Mouse (Mus musculus): ENCODE measurements at regions not wholly inside any gene's neighbourhood (a gene's known extent, or its start where the extent isn't known, plus 50 kb on each side); places are given as distances from the start of the nearest gene placed in this dataset.

- no peaks in the 10 kb centered on the region for H3K27me3 ChIP-seq (ENCODE audit: insufficient read depth, low read length)
- H3K4me1 ChIP-seq (replicated peaks; ENCODE audit: low read depth, low read length), result no peaks in the 10 kb centered on the region; the same call in 1 of the 2 replicates
- TF ChIP-seq CTCF (conservative IDR thresholded peaks at IDR 0.05; ENCODE audit: low read length) (no peak), POU5F1 (IDR thresholded peaks at IDR 0.05; ENCODE audit: borderline replicate concordance, low read length) (no peak), NANOG (IDR thresholded peaks at IDR 0.05; ENCODE audit: borderline replicate concordance, low read length) (no peak)
- no peak overlapping the region for H3K4me3 ChIP-seq (replicated peaks; ENCODE audit: low read length)
- no peaks in the 10 kb centered on the region for H3K9me3 ChIP-seq (ENCODE audit: low read length)
- H3K36me3 ChIP-seq (ENCODE audit: insufficient read depth, low read length), result no peaks in the 10 kb centered on the region
Measured at GRCm38 (mm10) chr8:77980701-77981100, 232.4 kb upstream of the Ttc29 start.

DNA sequence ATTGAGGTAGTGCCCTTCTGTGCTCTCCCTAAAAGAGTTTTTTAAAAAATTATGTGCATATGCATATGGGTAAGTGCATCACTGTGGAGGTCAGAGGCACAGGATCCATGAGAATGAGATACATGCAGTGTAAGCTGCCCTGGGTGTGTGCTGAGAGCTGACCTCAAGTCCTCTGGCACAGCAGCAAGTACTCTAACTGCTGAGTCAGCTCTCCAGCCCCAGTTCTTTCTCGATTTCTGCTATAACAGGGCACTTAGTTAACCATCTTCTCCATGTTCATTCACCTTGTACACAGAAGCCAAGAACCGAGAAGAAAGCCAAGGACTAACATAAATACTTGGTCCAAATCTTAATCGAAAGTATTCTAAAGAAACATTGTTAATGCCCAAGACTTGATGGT lies 231.1 kb upstream of the Ttc29 start:
- Histone ChIP-seq H3K27me3 (ENCODE audit: insufficient read depth, low read length) (no peaks in the 10 kb centered on the region), H3K9me3 (ENCODE audit: low read length) (no peaks in the 10 kb centered on the region), H3K36me3 (ENCODE audit: insufficient read depth, low read length) (no peaks in the 10 kb centered on the region), H3K4me3 (replicated peaks; ENCODE audit: low read length) (no peak overlapping the region), H3K4me1 (replicated peaks; ENCODE audit: low read depth, low read length) (no peaks in the 10 kb centered on the region; the same call in 1 of the 2 replicates)
- TF ChIP-seq CTCF (conservative IDR thresholded peaks at IDR 0.05; ENCODE audit: low read length) (no peak), POU5F1 (IDR thresholded peaks at IDR 0.05; ENCODE audit: borderline replicate concordance, low read length) (no peak), NANOG (IDR thresholded peaks at IDR 0.05; ENCODE audit: borderline replicate concordance, low read length) (no peak)

GRCm38 (mm10) chr8:77983476-77983875 lies 229.6 kb upstream of the Ttc29 start:
- Histone ChIP-seq H3K36me3 (ENCODE audit: insufficient read depth, low read length) (no peaks in the 10 kb centered on the region), H3K4me1 (replicated peaks; ENCODE audit: low read depth, low read length) (no peaks in the 10 kb centered on the region; the same call in 1 of the 2 replicates), H3K27me3 (ENCODE audit: insufficient read depth, low read length) (no peaks in the 10 kb centered on the region), H3K4me3 (replicated peaks; ENCODE audit: low read length) (no peak overlapping the region), H3K9me3 (ENCODE audit: low read length) (no peaks in the 10 kb centered on the region)
- TF ChIP-seq POU5F1 (IDR thresholded peaks at IDR 0.05; ENCODE audit: borderline replicate concordance, low read length), result no peak
- no peak for TF ChIP-seq CTCF (conservative IDR thresholded peaks at IDR 0.05; ENCODE audit: low read length)
- no peak for TF ChIP-seq NANOG (IDR thresholded peaks at IDR 0.05; ENCODE audit: borderline replicate concordance, low read length)

GRCm38 (mm10) chr8:77987237-77987636 lies 225.9 kb upstream of the Ttc29 start:
- H3K4me3 ChIP-seq (replicated peaks; ENCODE audit: low read length), result no peak overlapping the region
- H3K36me3 ChIP-seq (ENCODE audit: insufficient read depth, low read length), result no peaks in the 10 kb centered on the region
- H3K27me3 ChIP-seq (ENCODE audit: insufficient read depth, low read length), result no peaks in the 10 kb centered on the region
- H3K4me1 ChIP-seq (replicated peaks; ENCODE audit: low read depth, low read length), result no peaks in the 10 kb centered on the region
- H3K9me3 ChIP-seq (ENCODE audit: low read length), result no peaks in the 10 kb centered on the region
- TF ChIP-seq NANOG (IDR thresholded peaks at IDR 0.05; ENCODE audit: borderline replicate concordance, low read length) (no peak), POU5F1 (IDR thresholded peaks at IDR 0.05; ENCODE audit: borderline replicate concordance, low read length) (no peak), CTCF (conservative IDR thresholded peaks at IDR 0.05; ENCODE audit: low read length) (no peak)

DNA sequence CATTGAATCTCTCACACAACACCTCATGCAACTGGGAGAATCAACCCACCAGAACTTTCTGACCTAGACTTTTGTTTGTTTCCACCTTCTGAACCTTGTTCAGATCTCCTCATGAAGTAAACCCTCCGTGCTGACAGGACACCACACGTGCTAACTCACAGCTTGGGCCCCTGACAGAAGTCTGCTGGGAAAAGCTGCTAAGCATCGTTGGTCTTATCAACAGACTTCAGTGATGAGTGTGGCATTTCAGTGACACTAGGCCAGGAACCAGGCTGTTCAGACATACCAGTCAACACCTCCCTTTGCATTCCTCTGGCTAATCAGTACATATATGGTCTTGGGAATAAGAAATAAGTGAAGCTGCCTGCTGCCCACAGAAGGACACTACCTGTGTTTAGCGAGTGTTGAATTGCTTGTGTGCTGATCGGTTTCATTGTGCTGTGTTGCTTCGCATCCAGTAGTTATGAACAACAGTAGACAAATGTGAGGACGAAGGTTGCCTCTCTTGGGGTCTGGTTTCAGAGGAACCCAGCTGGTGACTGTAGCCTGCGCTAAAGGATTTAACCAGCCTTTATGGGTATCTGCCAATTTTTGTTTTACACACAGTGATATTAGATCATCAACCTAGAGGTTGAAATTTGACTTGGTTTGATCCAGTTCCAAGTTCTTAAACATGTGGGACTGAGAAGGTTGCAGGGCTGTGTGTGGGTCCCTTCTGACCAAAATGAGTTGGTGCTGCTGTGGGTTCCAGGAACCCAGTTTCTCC lies 224.6 kb upstream of the Ttc29 start:
- H3K4me3 ChIP-seq (replicated peaks; ENCODE audit: low read length), result no peak overlapping the region
- no peaks in the 10 kb centered on the region for H3K9me3 ChIP-seq (ENCODE audit: low read length)
- TF ChIP-seq POU5F1 (IDR thresholded peaks at IDR 0.05; ENCODE audit: borderline replicate concordance, low read length) (no peak), CTCF (conservative IDR thresholded peaks at IDR 0.05; ENCODE audit: low read length) (no peak), NANOG (IDR thresholded peaks at IDR 0.05; ENCODE audit: borderline replicate concordance, low read length) (no peak)

DNA sequence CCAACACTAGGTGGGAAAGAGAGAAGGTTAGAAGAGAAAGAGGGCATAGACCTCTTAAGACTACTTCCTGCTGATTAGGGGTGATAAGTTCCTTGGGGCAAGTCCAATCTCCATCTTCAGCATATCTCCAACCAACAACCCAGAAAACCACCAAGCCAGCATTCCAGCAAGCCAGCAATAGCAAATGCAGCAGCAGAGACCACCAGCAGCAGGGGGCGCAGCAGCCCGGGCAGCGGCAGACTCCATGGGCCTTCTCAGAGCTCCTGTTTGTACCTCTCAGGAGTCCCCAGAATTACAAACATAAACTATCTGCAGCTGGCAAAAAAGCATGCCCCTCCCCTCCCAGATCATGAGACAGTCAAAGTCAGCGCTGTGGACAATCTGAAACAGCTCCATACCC lies 222.0 kb upstream of the Ttc29 start:
- no peak overlapping the region for H3K4me3 ChIP-seq (replicated peaks; ENCODE audit: low read length)
- H3K27me3 ChIP-seq (ENCODE audit: insufficient read depth, low read length), result no peaks in the 10 kb centered on the region; the same call in 1 of the 2 replicates
- no peaks in the 10 kb centered on the region for H3K36me3 ChIP-seq (ENCODE audit: insufficient read depth, low read length)
- no peaks in the 10 kb centered on the region for H3K4me1 ChIP-seq (replicated peaks; ENCODE audit: low read depth, low read length)
- H3K9me3 ChIP-seq (ENCODE audit: low read length), result no peaks in the 10 kb centered on the region
- TF ChIP-seq CTCF (conservative IDR thresholded peaks at IDR 0.05; ENCODE audit: low read length) (peak; percentile 51), NANOG (IDR thresholded peaks at IDR 0.05; ENCODE audit: borderline replicate concordance, low read length) (no peak)

More for the DNA sequence above, 224.6 kb upstream of the Ttc29 start:
- Histone ChIP-seq H3K36me3 (ENCODE audit: insufficient read depth, low read length) (no peaks in the 10 kb centered on the region), H3K4me1 (replicated peaks; ENCODE audit: low read depth, low read length) (no peaks in the 10 kb centered on the region), H3K27me3 (ENCODE audit: insufficient read depth, low read length) (no peaks in the 10 kb centered on the region)

DNA sequence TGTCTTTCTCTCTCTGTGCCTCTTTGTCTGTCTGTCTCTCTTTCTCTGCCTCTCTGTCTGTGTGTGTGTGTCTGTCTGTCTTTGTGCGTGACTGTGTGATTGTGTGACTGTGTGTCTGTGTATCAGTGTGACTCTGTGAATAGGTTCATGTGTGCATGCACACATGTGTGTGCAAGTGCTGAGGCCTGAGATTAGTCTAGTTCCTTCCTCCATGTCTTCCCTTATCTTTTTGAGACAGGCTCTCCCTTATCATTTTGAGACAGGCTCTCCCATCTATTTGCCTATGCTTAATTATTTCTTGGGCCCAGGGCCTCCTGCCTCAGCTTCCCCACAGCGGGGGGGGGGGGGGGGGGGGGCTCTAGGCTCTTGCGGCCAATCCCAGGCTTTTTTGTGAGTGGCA lies 212.8 kb upstream of the Ttc29 start:
- H3K27me3 ChIP-seq (ENCODE audit: insufficient read depth, low read length), result no peaks in the 10 kb centered on the region; the same call in 1 of the 2 replicates
- no peaks in the 10 kb centered on the region for H3K4me1 ChIP-seq (replicated peaks; ENCODE audit: low read depth, low read length)
- H3K9me3 ChIP-seq (ENCODE audit: low read length), result no peaks in the 10 kb centered on the region
- H3K36me3 ChIP-seq (ENCODE audit: insufficient read depth, low read length), result no peaks in the 10 kb centered on the region
- no peak for TF ChIP-seq POU5F1 (IDR thresholded peaks at IDR 0.05; ENCODE audit: borderline replicate concordance, low read length)
- no peak for TF ChIP-seq CTCF (conservative IDR thresholded peaks at IDR 0.05; ENCODE audit: low read length)
- TF ChIP-seq NANOG (IDR thresholded peaks at IDR 0.05; ENCODE audit: borderline replicate concordance, low read length), result no peak
- H3K4me3 ChIP-seq (replicated peaks; ENCODE audit: low read length), result no peak overlapping the region

DNA sequence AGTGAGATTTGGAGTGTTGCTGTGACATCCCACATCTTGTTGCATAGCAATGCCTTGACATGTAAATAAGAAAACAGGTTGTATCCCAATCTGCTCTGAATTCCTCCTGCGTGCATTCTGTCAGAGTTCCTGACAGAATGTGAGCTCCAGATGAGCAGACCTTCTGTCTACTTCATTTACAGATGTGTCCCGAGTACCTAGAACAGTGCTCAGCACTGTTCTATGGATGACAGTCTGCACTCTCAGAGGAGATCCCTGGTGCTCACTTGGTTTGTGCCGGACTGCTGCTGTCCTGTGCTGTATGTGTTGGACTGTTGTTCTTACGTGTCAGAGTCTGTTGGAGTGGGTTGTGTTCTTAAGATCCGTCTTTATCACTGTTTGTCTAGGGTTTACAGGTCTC lies 211.4 kb upstream of the Ttc29 start:
- Histone ChIP-seq H3K27me3 (ENCODE audit: insufficient read depth, low read length) (no peaks in the 10 kb centered on the region), H3K4me1 (replicated peaks; ENCODE audit: low read depth, low read length) (no peaks in the 10 kb centered on the region), H3K4me3 (replicated peaks; ENCODE audit: low read length) (no peak overlapping the region), H3K36me3 (ENCODE audit: insufficient read depth, low read length) (no peaks in the 10 kb centered on the region), H3K9me3 (ENCODE audit: low read length) (no peaks in the 10 kb centered on the region)
- no peak for TF ChIP-seq POU5F1 (IDR thresholded peaks at IDR 0.05; ENCODE audit: borderline replicate concordance, low read length)
- no peak for TF ChIP-seq CTCF (conservative IDR thresholded peaks at IDR 0.05; ENCODE audit: low read length)
- TF ChIP-seq NANOG (IDR thresholded peaks at IDR 0.05; ENCODE audit: borderline replicate concordance, low read length), result no peak

GRCm38 (mm10) chr8:78002071-78002470 lies 211.0 kb upstream of the Ttc29 start:
- Histone ChIP-seq H3K4me1 (replicated peaks; ENCODE audit: low read depth, low read length) (no peaks in the 10 kb centered on the region), H3K4me3 (replicated peaks; ENCODE audit: low read length) (no peak overlapping the region), H3K27me3 (ENCODE audit: insufficient read depth, low read length) (no peaks in the 10 kb centered on the region), H3K36me3 (ENCODE audit: insufficient read depth, low read length) (no peaks in the 10 kb centered on the region), H3K9me3 (ENCODE audit: low read length) (no peaks in the 10 kb centered on the region)
- TF ChIP-seq CTCF (conservative IDR thresholded peaks at IDR 0.05; ENCODE audit: low read length), result no peak
- no peak for TF ChIP-seq POU5F1 (IDR thresholded peaks at IDR 0.05; ENCODE audit: borderline replicate concordance, low read length)
- no peak for TF ChIP-seq NANOG (IDR thresholded peaks at IDR 0.05; ENCODE audit: borderline replicate concordance, low read length)

Data from E14TG2a.4 (cell line).